17 mouse cellular contexts compared by ENCODE assay signal in genomic region chr1:65354153-65354552, GRCm38 (mm10).
DNase-seq lines count a peak whose midpoint lies in the region.
"Had no signal": no experiment of that assay in that cellular context is flagged by ENCODE, and none has a peak within 500 bp of the region (broad histone marks: within the 10 kb centered on the region; RNA-seq: fewer than 3 reads in every experiment).

No protein-coding gene starts in this region.

- peak; percentile 94 for DNase-seq in 3T3-L1 (ENCODE audit: low read depth, low spot score)
- peak; percentile 45 for DNase-seq in Muller cell, postnatal 12 days (ENCODE audit: inconsistent ontology term)
- peak; percentile 38 for DNase-seq in fibroblast of lung, adult 2 months (ENCODE audit: low read depth)
- DNase-seq in retina, embryonic 14.5 days (ENCODE audit: low spot score) = no peak
- DNase-seq in lung, postnatal 36 days = no peak
- no peak for DNase-seq in frontal cortex, postnatal 25 days (ENCODE audit: low spot score in 2 of 2)
- DNase-seq: adrenal gland, adult 8-10 months; adrenal gland, postnatal 25 days; cerebellum, adult 11-12 months; cerebellum, adult 9-10 months; cerebellum, postnatal 14 days; forebrain, postnatal 0 days; gastrocnemius, postnatal 25 days; heart, adult 18-20 months; heart, postnatal 10 days; heart, postnatal 36 days; kidney, adult 11 months had no signal

Comparison
In these comparisons a context has a peak if more than half of its experiments do, and no peak if none do; other contexts are left out.
1. DNase-seq: peak in 3T3-L1 (single experiment), Muller cell, postnatal 12 days (single experiment) and fibroblast of lung, adult 2 months (single experiment); none in retina, embryonic 14.5 days (single experiment), lung, postnatal 36 days (single experiment) and frontal cortex, postnatal 25 days (0 of 2).